ENCODE assay signal across 9 mouse cellular contexts in the genomic region with DNA sequence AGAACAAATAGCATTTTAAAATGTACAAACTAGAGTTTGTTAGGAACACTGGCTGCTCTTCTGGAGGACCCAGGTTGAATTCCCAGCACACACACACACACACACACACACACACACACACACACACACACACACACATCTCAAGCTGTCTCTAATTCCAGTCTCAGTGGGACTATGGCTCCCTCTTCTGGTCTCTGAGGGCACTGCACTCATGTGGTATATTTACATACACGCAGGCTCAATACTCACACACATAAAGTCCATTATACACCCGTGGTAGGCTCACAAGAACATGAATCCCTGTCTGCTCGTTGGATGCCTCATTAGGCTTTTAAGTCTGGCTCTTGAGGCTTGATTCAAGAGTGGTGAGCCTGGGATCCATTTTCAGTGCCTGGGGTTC. TPM values are rescaled to one million over a fixed set of nuclear protein-coding genes. Genes with fewer than 3 reads are reported as not detected.
A peak's percentile ranks its signal among the peaks of the same experiment; 100 is the strongest.
DNase-seq lines count a peak whose midpoint lies in the region; ATAC-seq and TF ChIP-seq lines count a peak whose summit lies in the region.
"Had no signal": no experiment of that assay in that cellular context is flagged by ENCODE, and none has a peak within 500 bp of the region (broad histone marks: within the 10 kb centered on the region; RNA-seq: fewer than 3 reads in every experiment).

No protein-coding gene starts in this region.

- H3K4me1 ChIP-seq in lung, adult 2 months (ENCODE audit: control insufficient read depth, insufficient read depth, low read length), result peaks cover 6% of the 10 kb centered on the region; the same call in 1 of the 2 replicates

- DNase-seq in heart, postnatal 4 days, result peak; percentile 35
- no peak for DNase-seq in heart, postnatal 25 days (ENCODE audit: low spot score)
- peak; percentile 62 for DNase-seq in A20 (ENCODE audit: low read depth, low spot score)
- no peak for DNase-seq in brain, embryonic 14.5 days (ENCODE audit: low read depth)
- DNase-seq in lung, adult 2 months, result peak; percentile 60
- DNase-seq in gastrocnemius, postnatal 36 days, result no peak
- no peak for DNase-seq in cerebellum, postnatal 4 days (ENCODE audit: low spot score in 2 of 2)

- 26% methylated on average over 3 of the region's 3 CpGs for WGBS in lung, adult 2 months

- peak; percentile 7; the same call in 1 of the 2 replicates for TF ChIP-seq CTCF in brain, embryonic 14.5 days (IDR thresholded peaks at IDR 0.05; ENCODE audit: borderline replicate concordance, extremely low read depth, insufficient read depth, insufficient read length)
- TF ChIP-seq CTCF in lung, adult 2 months (IDR thresholded peaks at IDR 0.05; ENCODE audit: insufficient read depth, low read length), result peak; percentile 23; the same call in 1 of the 2 replicates

- no peak for TF ChIP-seq POLR2A in brain, embryonic 14.5 days (IDR thresholded peaks at IDR 0.05; ENCODE audit: borderline replicate concordance, extremely low read depth, insufficient read depth, insufficient read length, poor library complexity, severe bottlenecking)
- no peak for TF ChIP-seq POLR2A in lung, adult 2 months (IDR thresholded peaks at IDR 0.05; ENCODE audit: borderline replicate concordance, extremely low read depth, low read depth, low read length)

- intact Hi-C loops in heart, postnatal 25 days (cut with DNase I), result no loop called here
- intact Hi-C loops in gastrocnemius, postnatal 36 days (cut with DNase I), result no loop called here

- no peak for ATAC-seq in inflammation-experienced regulatory T-cells, adult 6 months

- no peak overlapping the region for H3K4me3 ChIP-seq in lung, adult 2 months (replicated peaks; ENCODE audit: extremely low read depth, low read depth, low read length)

RNA-seq across cellular contexts. Expression of gene Cyp2b10, which starts 6.6 kb away (rescaled TPM):
- under 1 TPM; 0.31 to 0.45 TPM for total RNA-seq in heart, postnatal 4 days (2021)
- total RNA-seq in heart, postnatal 25 days (2021), result 1 to 10 TPM; 1.4 to 1.5 TPM
- not detected in 2 replicates for polyA plus RNA-seq in brain, embryonic 14.5 days (2012; rRNA removed)
- polyA plus RNA-seq in lung, adult 2 months (2012; rRNA removed), result 120 and 161 TPM in 2 replicates
- total RNA-seq in gastrocnemius, postnatal 36 days (2021), result not detected
- not detected for polyA plus RNA-seq in inflammation-experienced regulatory T-cells, adult 6 months (2017; shearing (Covaris generic))
- polyA plus RNA-seq: limb, embryonic 14.5 days had no signal

Comparison
In these comparisons a context has a peak if more than half of its experiments do, and no peak if none do; other contexts are left out.
1. DNase-seq: peak in heart, postnatal 4 days (single experiment), A20 (single experiment) and lung, adult 2 months (single experiment); none in heart, postnatal 25 days (single experiment), brain, embryonic 14.5 days (single experiment), gastrocnemius, postnatal 36 days (0 of 2) and cerebellum, postnatal 4 days (0 of 2).